Mouse (Mus musculus): ENCODE measurements at regions not wholly inside any gene's neighbourhood (a gene's known extent, or its start where the extent isn't known, plus 50 kb on each side); places are given as distances from the start of the nearest gene placed in this dataset.

DNA sequence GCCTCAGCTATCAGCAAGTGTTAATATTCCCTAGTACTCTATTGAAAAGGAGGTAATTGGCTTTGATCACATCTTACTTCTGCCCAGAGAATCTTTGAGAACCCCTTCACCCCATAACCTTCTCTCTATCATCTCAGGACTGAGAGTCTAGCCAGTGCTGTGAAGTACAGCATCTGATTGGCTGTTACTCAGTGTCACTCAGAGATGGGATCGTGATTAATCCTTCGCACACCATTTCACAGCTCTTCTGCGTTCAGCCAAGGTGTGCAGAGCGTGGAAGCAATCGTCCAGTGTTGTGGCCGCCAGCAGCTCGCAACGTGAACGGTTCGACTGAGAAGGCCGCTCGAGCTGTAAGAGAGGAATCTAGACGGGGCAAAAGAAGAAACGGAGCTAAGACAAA lies 87.9 kb upstream of the Ubl3 start:
- no peak for TF ChIP-seq POLR2A (IDR thresholded peaks at IDR 0.05; ENCODE audit: low read depth, low read length)
- TF ChIP-seq CTCF (IDR thresholded peaks at IDR 0.05; ENCODE audit: extremely low read depth, insufficient read depth, insufficient read length, insufficient replicate concordance) = no peak

Data from spleen, adult 2 months (tissue).